Comparison of ENCODE assay signal across 9 mouse cellular contexts in genomic region chr13:63306768-63307167, GRCm38 (mm10).
DNase-seq lines count a peak whose midpoint lies in the region; ATAC-seq lines count a peak whose summit lies in the region.
"Had no signal": no experiment of that assay in that cellular context is flagged by ENCODE, and none has a peak within 500 bp of the region (broad histone marks: within the 10 kb centered on the region; RNA-seq: fewer than 3 reads in every experiment).

No protein-coding gene starts in this region.

- peak; percentile 48 for ATAC-seq in frontal cortex, adult (ENCODE audit: low TSS enrichment)

- DNase-seq in frontal cortex, postnatal 10 days (ENCODE audit: low spot score in 2 of 2), result no peak
- DNase-seq in brain, adult 2 months (ENCODE audit: low read depth, low spot score), result peak; percentile 98
- peak; percentile 81 to 85 for DNase-seq in cerebellum, postnatal 25 days
- DNase-seq in right cerebral cortex, postnatal 10 days (ENCODE audit: low spot score in 2 of 2), result peak; percentile 58 to 70
- DNase-seq in embryo, embryonic 10 days (ENCODE audit: low spot score), result no peak
- DNase-seq in MN1 (ENCODE audit: low spot score), result no peak
- DNase-seq in adrenal gland, postnatal 14 days, result no peak
- DNase-seq: kidney, postnatal 4 days had no signal

Comparison
In these comparisons a context has a peak if more than half of its experiments do, and no peak if none do; other contexts are left out.
1. DNase-seq: peak in brain, adult 2 months (single experiment), cerebellum, postnatal 25 days (2 of 2) and right cerebral cortex, postnatal 10 days (2 of 2); none in frontal cortex, postnatal 10 days (0 of 2), embryo, embryonic 10 days (single experiment), MN1 (single experiment) and adrenal gland, postnatal 14 days (single experiment).